Mouse (Mus musculus): ENCODE data around the gene Adgrg1. TPM values are rescaled to one million over a fixed set of nuclear protein-coding genes. Genes with fewer than 3 reads are reported as not detected.
"Not testable (repeated sequence)": the region's sequence is repeated elsewhere in the genome, so short reads cannot be mapped to it uniquely, and the experiment has no call there.

Adgrg1 gene
- polyA plus RNA-seq, 1 experiment from 2014 or later, result 44.8 TPM

DNA sequence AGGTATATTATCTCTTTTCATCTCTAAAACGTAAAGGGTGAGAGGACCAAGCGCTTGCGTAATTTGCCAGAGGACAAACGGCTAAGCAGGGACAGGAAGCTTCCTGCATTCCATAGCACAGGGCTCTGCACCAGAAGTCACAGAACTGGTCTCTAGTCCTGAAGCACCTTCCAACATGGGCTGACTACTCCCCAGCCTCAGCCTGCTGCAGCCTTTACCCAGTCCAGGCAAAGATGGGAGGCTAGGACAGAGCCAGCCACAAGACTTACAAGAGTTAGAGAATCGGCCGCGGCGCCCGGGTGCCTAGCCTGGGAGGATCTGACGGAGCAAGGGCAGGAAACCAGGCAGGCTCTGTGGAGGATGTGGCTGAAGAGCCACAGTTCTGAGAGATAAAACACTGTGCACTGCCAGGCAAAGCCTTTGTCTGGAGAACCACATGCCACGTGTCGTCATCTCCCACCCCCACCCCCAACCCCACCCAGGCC is 45.8 kb downstream of the Adgrg1 start:
- H3K9ac ChIP-seq, result no peak overlapping the region
- WGBS, result 71% methylated on average over 12 of the region's 12 CpGs
- H3K27ac ChIP-seq, result peak overlapping the region; percentile 80
- H3K27me3 ChIP-seq, result no peaks in the 10 kb centered on the region
- H3K4me1 ChIP-seq, result 0 out of 2 replicates have a peak, but pooled peaks cover 7% of the 10 kb centered on the region
- peak overlapping the region; percentile 43 for H3K4me2 ChIP-seq
- no peak overlapping the region; the same call in 1 of the 2 replicates for H3K4me3 ChIP-seq (replicated peaks)
- no peak for ATAC-seq (replicated peaks; ENCODE audit: low FRiP score)
- H3K36me3 ChIP-seq, result no peaks in the 10 kb centered on the region
- no peaks in the 10 kb centered on the region for H3K9me3 ChIP-seq (replicated peaks)

- 68% methylated on average over 10 of the region's 10 CpGs for WGBS
- no peaks in the 10 kb centered on the region for H3K36me3 ChIP-seq
- H3K9ac ChIP-seq, result no peak overlapping the region
- no peak overlapping the region for H3K4me3 ChIP-seq (replicated peaks)
- H3K27me3 ChIP-seq, result no peaks in the 10 kb centered on the region
- H3K9me3 ChIP-seq (replicated peaks), result 0 out of 2 replicates have a peak, but pooled peaks cover 3% of the 10 kb centered on the region
- H3K4me1 ChIP-seq, result 0 out of 2 replicates have a peak, but pooled peaks cover 7% of the 10 kb centered on the region
- H3K4me2 ChIP-seq, result peak overlapping the region; percentile 43
- ATAC-seq (replicated peaks; ENCODE audit: low FRiP score), result no peak
- peak overlapping the region; percentile 80 for H3K27ac ChIP-seq
These were observed 46.3 kb downstream of the Adgrg1 start for GRCm38 (mm10) chr8:95020821-95021220.

DNA sequence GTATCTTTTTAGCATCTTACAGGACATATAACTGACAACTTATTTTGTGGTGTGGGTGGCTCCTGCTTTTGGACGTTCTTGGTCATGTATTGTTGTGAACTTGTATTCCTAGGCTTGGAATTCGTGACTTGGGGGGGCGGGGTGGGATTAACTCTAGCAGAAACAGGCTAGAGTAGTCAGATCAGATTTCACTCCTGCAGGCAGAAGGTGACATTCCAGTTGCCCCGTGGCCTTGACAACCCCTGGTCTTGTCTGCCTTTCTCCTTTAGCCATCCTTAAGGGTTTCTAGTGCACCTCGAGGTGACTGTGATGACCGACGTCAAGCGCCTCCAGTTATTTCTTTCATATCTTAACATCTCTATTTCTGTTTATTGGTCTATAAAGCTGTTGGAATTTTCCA is 48.6 kb downstream of the Adgrg1 start:
- Histone ChIP-seq H3K4me2 (no peak overlapping the region), H3K4me3 (replicated peaks) (no peak overlapping the region), H3K36me3 (no peaks in the 10 kb centered on the region), H3K4me1 (0 out of 2 replicates have a peak, but pooled peaks cover 7% of the 10 kb centered on the region), H3K27me3 (no peaks in the 10 kb centered on the region), H3K9me3 (replicated peaks) (0 out of 2 replicates have a peak, but pooled peaks cover 4% of the 10 kb centered on the region), H3K27ac (no peak overlapping the region), H3K9ac (no peak overlapping the region)
- no peak for ATAC-seq (replicated peaks; ENCODE audit: low FRiP score)
- 22% methylated on average over 8 of the region's 8 CpGs for WGBS

GRCm38 (mm10) chr8:95024387-95024786 is 49.8 kb downstream of the Adgrg1 start:
- no peak for ATAC-seq (replicated peaks; ENCODE audit: low FRiP score)
- 69% methylated on average over 4 of the region's 4 CpGs for WGBS
- no peak overlapping the region for H3K9ac ChIP-seq
- H3K4me3 ChIP-seq (replicated peaks), result no peak overlapping the region
- no peak overlapping the region for H3K27ac ChIP-seq
- no peak overlapping the region for H3K4me2 ChIP-seq
- H3K4me1 ChIP-seq, result 0 out of 2 replicates have a peak, but pooled peaks cover 7% of the 10 kb centered on the region
- H3K36me3 ChIP-seq, result no peaks in the 10 kb centered on the region
- 0 out of 2 replicates have a peak, but pooled peaks cover 4% of the 10 kb centered on the region for H3K9me3 ChIP-seq (replicated peaks)
- no peaks in the 10 kb centered on the region for H3K27me3 ChIP-seq

DNA sequence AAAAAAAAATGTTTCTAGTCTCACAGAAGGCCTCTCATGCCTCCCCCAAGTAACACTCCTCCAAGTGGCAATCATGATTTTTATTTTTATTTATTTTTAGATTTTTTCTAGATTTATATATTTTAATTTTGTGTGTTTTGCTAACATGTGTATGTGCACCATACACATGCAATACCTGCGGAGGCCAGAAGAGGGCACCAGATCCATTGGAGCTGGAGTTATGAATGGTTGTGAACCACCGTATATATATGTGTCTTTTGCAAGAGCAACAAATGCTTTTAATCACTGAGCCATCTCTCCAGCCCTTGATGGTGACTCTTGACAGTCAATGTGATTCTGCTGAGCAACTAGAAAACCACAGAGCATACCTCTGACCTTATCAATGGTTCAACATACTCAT is 50.9 kb downstream of the Adgrg1 start:
- 0 out of 2 replicates have a peak, but pooled peaks cover 7% of the 10 kb centered on the region for H3K4me1 ChIP-seq
- H3K9ac ChIP-seq, result no peak overlapping the region
- H3K27me3 ChIP-seq, result no peaks in the 10 kb centered on the region
- no peak overlapping the region for H3K27ac ChIP-seq
- 73% methylated on average over 2 of the region's 2 CpGs for WGBS
- no peak overlapping the region for H3K4me2 ChIP-seq
- H3K9me3 ChIP-seq (replicated peaks), result 0 out of 2 replicates have a peak, but pooled peaks cover 4% of the 10 kb centered on the region
- H3K36me3 ChIP-seq, result no peaks in the 10 kb centered on the region
- no peak overlapping the region for H3K4me3 ChIP-seq (replicated peaks)
- ATAC-seq (replicated peaks; ENCODE audit: low FRiP score), result no peak

DNA sequence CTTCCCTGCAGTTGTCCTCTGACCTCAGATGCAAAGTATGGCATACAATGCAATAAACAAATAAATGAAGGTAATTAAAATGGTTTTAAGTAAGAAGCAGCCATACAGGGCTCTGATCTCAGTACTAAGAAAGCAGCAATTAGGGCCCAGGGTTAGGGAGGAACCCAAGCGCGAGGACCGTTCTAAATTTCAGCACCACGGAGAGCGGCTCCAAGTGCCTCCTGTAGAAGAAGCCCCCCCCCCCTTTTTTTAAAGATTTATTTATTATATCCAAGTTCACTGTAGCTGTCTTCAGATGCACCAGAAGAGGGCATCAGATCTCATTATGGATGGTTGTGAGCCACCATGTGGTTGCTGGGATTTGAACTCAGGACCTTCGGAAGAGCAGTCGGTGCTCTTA is 53.8 kb downstream of the Adgrg1 start:
- not testable (repeated sequence) for ATAC-seq (replicated peaks; ENCODE audit: low FRiP score)

GRCm38 (mm10) chr8:95037106-95037925 is 62.8 kb downstream of the Adgrg1 start:
- 61% methylated on average over 7 of the region's 7 CpGs for WGBS
- no peak overlapping the region for H3K4me3 ChIP-seq (replicated peaks)
- peaks cover 7% of the 10 kb centered on the region; the same call in 1 of the 2 replicates for H3K4me1 ChIP-seq
- peak; percentile 70 for ATAC-seq (replicated peaks; ENCODE audit: low FRiP score)
- no peak overlapping the region for H3K4me2 ChIP-seq
- H3K9me3 ChIP-seq (replicated peaks), result no peaks in the 10 kb centered on the region
- H3K27ac ChIP-seq, result no peak overlapping the region
- no peaks in the 10 kb centered on the region for H3K27me3 ChIP-seq
- H3K9ac ChIP-seq, result no peak overlapping the region
- H3K36me3 ChIP-seq, result no peaks in the 10 kb centered on the region

More for the DNA sequence above, 53.8 kb downstream of the Adgrg1 start:
- H3K4me1 ChIP-seq; H3K27me3 ChIP-seq; H3K9me3 ChIP-seq (replicated peaks); H3K4me2 ChIP-seq; H3K9ac ChIP-seq; H3K27ac ChIP-seq; H3K4me3 ChIP-seq (replicated peaks); H3K36me3 ChIP-seq: not testable (repeated sequence)
- WGBS, result 51% methylated on average over 7 of the region's 7 CpGs

DNA sequence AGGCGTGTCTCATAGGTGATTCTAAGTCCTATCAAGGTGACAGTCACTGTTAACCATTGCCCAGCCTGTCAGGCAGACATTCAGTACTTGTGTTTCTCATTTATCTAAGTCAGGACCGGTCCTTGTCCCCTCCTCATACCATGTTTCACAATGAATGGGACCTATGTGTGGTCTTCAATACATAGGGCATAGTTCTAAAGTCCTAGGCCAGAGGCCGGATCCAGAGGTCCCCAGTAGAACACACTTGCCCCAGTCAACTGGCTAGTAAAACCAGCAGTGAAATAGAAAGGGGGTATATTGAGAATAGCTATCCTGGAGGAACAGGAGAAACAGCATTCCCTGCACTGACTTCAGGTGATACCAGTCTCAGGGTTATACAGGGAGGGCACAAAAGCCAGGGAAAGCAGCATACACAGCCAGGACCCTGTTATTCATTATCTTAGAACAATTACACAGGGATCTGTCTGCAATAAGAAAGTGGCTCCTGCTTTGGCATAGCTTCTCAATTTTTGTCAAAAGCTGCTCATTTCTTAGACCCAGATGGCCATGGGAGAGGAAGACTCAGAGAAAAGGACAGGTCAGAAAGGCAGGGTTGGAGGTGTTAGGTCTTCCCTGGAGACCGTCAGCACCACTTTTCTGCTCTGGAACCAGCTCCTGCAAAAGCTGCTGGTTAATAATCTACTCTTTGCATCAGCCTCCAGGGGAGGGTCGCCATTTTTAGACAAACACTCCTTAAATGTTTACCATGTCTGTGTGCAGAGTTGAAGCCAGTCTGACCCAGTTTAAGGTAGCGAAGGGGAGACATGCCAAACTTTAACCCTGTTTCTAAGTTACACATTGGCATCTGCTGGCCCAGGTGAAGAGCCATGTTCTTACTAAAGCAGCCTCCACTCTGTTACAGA is 67.6 kb downstream of the Adgrg1 start:
- peak overlapping the region; percentile 37 for H3K4me2 ChIP-seq
- ATAC-seq (replicated peaks; ENCODE audit: low FRiP score), result peak; percentile 92
- no peak overlapping the region for H3K4me3 ChIP-seq (replicated peaks)

DNA sequence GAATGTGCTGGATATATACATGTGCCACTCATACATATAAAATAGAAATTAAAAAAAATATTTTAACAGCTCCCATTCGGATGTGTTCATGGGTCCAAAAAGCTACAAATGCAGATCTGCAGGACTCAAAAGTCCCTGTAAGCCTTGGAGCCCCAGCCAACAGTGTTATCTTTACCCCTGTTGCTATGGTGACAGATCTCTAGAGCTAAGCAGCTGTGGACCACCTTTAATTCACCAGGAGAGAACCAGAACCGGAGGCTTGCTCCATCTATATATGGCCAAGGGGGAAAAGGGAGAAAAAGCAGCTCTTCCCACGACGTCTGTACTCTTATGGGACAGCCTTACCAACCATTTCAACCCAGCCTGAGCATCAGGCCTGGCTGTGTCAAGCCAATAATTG is 70.3 kb downstream of the Adgrg1 start:
- WGBS, result 72% methylated on average over 4 of the region's 4 CpGs
- Histone ChIP-seq H3K27ac (no peak overlapping the region), H3K9me3 (replicated peaks) (no peaks in the 10 kb centered on the region), H3K36me3 (no peaks in the 10 kb centered on the region), H3K27me3 (no peaks in the 10 kb centered on the region), H3K4me1 (peaks cover 9% of the 10 kb centered on the region; the same call in 1 of the 2 replicates), H3K4me2 (no peak overlapping the region), H3K4me3 (replicated peaks) (no peak overlapping the region), H3K9ac (no peak overlapping the region)
- no peak for ATAC-seq (replicated peaks; ENCODE audit: low FRiP score)

More for the DNA sequence above, 67.6 kb downstream of the Adgrg1 start:
- Histone ChIP-seq H3K4me1 (peaks cover 11% of the 10 kb centered on the region; the same call in 1 of the 2 replicates), H3K9me3 (replicated peaks) (no peaks in the 10 kb centered on the region), H3K27ac (peak overlapping the region; percentile 94), H3K27me3 (no peaks in the 10 kb centered on the region), H3K36me3 (no peaks in the 10 kb centered on the region), H3K9ac (no peak overlapping the region)
- WGBS, result 59% methylated on average over 6 of the region's 6 CpGs

DNA sequence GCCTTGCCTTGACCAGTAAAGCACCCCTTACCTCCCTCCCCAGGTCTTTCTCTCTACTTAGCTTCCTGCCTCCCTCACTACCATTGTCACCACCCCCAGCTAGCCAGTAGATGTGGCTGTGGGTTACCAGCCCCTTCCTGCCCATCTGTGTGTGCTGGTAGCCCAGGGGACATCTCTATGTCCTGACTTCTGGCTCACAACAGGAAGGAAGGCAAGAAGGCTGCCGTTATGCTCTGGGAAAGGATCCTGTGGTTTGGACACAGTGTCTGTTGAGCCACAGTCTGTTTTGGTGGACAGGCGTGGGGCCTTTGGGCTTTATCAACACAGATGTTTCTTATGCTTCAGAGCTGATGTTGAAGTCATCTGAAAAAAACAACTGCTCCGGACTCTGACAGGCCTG is 72.4 kb downstream of the Adgrg1 start:
- Histone ChIP-seq H3K4me3 (replicated peaks) (no peak overlapping the region), H3K4me1 (peaks cover 9% of the 10 kb centered on the region; the same call in 1 of the 2 replicates), H3K36me3 (no peaks in the 10 kb centered on the region), H3K4me2 (no peak overlapping the region), H3K27me3 (no peaks in the 10 kb centered on the region), H3K9ac (no peak overlapping the region), H3K9me3 (replicated peaks) (no peaks in the 10 kb centered on the region), H3K27ac (no peak overlapping the region)
- no peak for ATAC-seq (replicated peaks; ENCODE audit: low FRiP score)
- 57% methylated on average over 3 of the region's 3 CpGs for WGBS

GRCm38 (mm10) chr8:95047884-95048680 is 73.5 kb downstream of the Adgrg1 start:
- no peaks in the 10 kb centered on the region for H3K27me3 ChIP-seq
- no peak overlapping the region for H3K27ac ChIP-seq
- no peaks in the 10 kb centered on the region for H3K36me3 ChIP-seq
- no peaks in the 10 kb centered on the region for H3K9me3 ChIP-seq (replicated peaks)
- H3K4me2 ChIP-seq, result no peak overlapping the region
- no peak overlapping the region for H3K9ac ChIP-seq
- 65% methylated on average over 6 of the region's 6 CpGs for WGBS
- ATAC-seq (replicated peaks; ENCODE audit: low FRiP score), result no peak
- no peak overlapping the region for H3K4me3 ChIP-seq (replicated peaks)
- H3K4me1 ChIP-seq, result peaks cover 4% of the 10 kb centered on the region; the same call in 1 of the 2 replicates

Data from kidney, embryonic 15.5 days (tissue).